Mouse (Mus musculus) left cerebral cortex, adult 8-10 months (tissue): Measurements from ENCODE around the gene Wwox. TPM values are rescaled to one million over a fixed set of nuclear protein-coding genes. Genes with fewer than 3 reads are reported as not detected.

Experiments used
- DNase-seq, 2 experiments: peaks; one replicate each; pipeline ENCODE4 v3.0.0; 2022; ENCODE audit warnings: low spot score in 2 of 2
- total RNA-seq, 4 experiments: library from RNA; stranded (reverse); gene quantifications; 2 replicates each; pipeline ENCODE4 v1.2.4; 2022

The Wwox gene
- total RNA-seq, 4 experiments from 2014 or later, result 18.8 to 21.0 (median 19.8) TPM

GRCm38 (mm10) chr8:115207480-115207879 is 768.0 kb downstream of the Wwox start:
- no peak for DNase-seq

GRCm38 (mm10) chr8:115208415-115209192 is 769.1 kb downstream of the Wwox start:
- no peak for DNase-seq

- no peak for DNase-seq
Measured at GRCm38 (mm10) chr8:115210014-115210413, 770.6 kb downstream of the Wwox start.

- no peak for DNase-seq
Measured at GRCm38 (mm10) chr8:115213126-115213525, 773.7 kb downstream of the Wwox start.

GRCm38 (mm10) chr8:115214870-115215269 is 775.4 kb downstream of the Wwox start:
- DNase-seq, result no peak

- no peak for DNase-seq
Measured at GRCm38 (mm10) chr8:115216801-115217200, 777.3 kb downstream of the Wwox start.

- no peak for DNase-seq
Measured at GRCm38 (mm10) chr8:115222545-115222944, 783.1 kb downstream of the Wwox start.

GRCm38 (mm10) chr8:115226781-115227583 is 787.5 kb downstream of the Wwox start:
- no peak for DNase-seq

GRCm38 (mm10) chr8:115228903-115229302 is 789.4 kb downstream of the Wwox start:
- no peak for DNase-seq

- no peak for DNase-seq
Measured at GRCm38 (mm10) chr8:115234068-115234467, 794.6 kb downstream of the Wwox start.

- DNase-seq, result no peak
Measured at GRCm38 (mm10) chr8:115237596-115237995, 798.1 kb downstream of the Wwox start.

GRCm38 (mm10) chr8:115243465-115244027 is 804.1 kb downstream of the Wwox start:
- DNase-seq, result no peak

GRCm38 (mm10) chr8:115249688-115250366 is 810.4 kb downstream of the Wwox start:
- peak in 1 of 2 experiments; percentile 15 for DNase-seq

GRCm38 (mm10) chr8:115255550-115255949 is 816.1 kb downstream of the Wwox start:
- DNase-seq, result no peak

GRCm38 (mm10) chr8:115257417-115257816 is 818.0 kb downstream of the Wwox start:
- DNase-seq, result no peak

- no peak for DNase-seq
Measured at GRCm38 (mm10) chr8:115259806-115260205, 820.4 kb downstream of the Wwox start.

- DNase-seq, result no peak
Measured at GRCm38 (mm10) chr8:115267196-115267595, 827.7 kb downstream of the Wwox start.

GRCm38 (mm10) chr8:115269601-115270000 is 830.1 kb downstream of the Wwox start:
- DNase-seq, result no peak

GRCm38 (mm10) chr8:115273976-115274375 is 834.5 kb downstream of the Wwox start:
- no peak for DNase-seq

GRCm38 (mm10) chr8:115276281-115276680 is 836.8 kb downstream of the Wwox start:
- no peak for DNase-seq

- no peak for DNase-seq
Measured at GRCm38 (mm10) chr8:115278291-115278690, 838.8 kb downstream of the Wwox start.

- DNase-seq, result no peak
Measured at GRCm38 (mm10) chr8:115290224-115290623, 850.8 kb downstream of the Wwox start.
